Mouse (Mus musculus): ENCODE results near the gene Mapk3. TPM values are rescaled to one million over a fixed set of nuclear protein-coding genes. Genes with fewer than 3 reads are reported as not detected.
A peak's percentile ranks its signal among the peaks of the same experiment; 100 is the strongest.

Mapk3 gene
- total and polyA plus RNA-seq, 2 experiments from 2014 or later, result 53.0 to 59.2 TPM

- no peak for ATAC-seq (ENCODE audit: insufficient read depth, low read depth)
Observed at GRCm38 (mm10) chr7:126802134-126802889, 42.9 kb downstream of the Mapk3 start.

GRCm38 (mm10) chr7:126803181-126803580, 43.8 kb downstream of the Mapk3 start:
- no peak overlapping the region for H3K4me3 ChIP-seq (ENCODE audit: low read depth, low read length)
- DNase-seq (ENCODE audit: low spot score) (no peak), ATAC-seq (ENCODE audit: insufficient read depth, low read depth) (no peak)
- H3K4me2 ChIP-seq (ENCODE audit: low read depth, low read length), result no peak overlapping the region
- H3K27me3 ChIP-seq (ENCODE audit: control insufficient read depth, insufficient read depth, low read length), result no peaks in the 10 kb centered on the region
- H3K27ac ChIP-seq (ENCODE audit: low read depth), result no peak overlapping the region
- no peak overlapping the region for H3K9ac ChIP-seq (replicated peaks; ENCODE audit: low read depth, low read length)
- WGBS, result 82% methylated on average over 6 of the region's 6 CpGs
- peaks cover 11% of the 10 kb centered on the region; the same call in 1 of the 2 replicates for H3K36me3 ChIP-seq (replicated peaks; ENCODE audit: control insufficient read depth, insufficient read depth, low read length)
- H3K9me3 ChIP-seq (replicated peaks; ENCODE audit: control insufficient read depth, low read length), result no peaks in the 10 kb centered on the region
- TF ChIP-seq EP300 (IDR thresholded peaks at IDR 0.05; ENCODE audit: low read depth) (no peak), CTCF (IDR thresholded peaks at IDR 0.05; ENCODE audit: low read depth) (no peak)
- H3K4me1 ChIP-seq (ENCODE audit: control insufficient read depth, insufficient read depth), result peaks cover 10% of the 10 kb centered on the region; the same call in 1 of the 2 replicates

More at GRCm38 (mm10) chr7:126802134-126802889, 42.9 kb downstream of the Mapk3 start:
- no peak for DNase-seq (ENCODE audit: low spot score)
- TF ChIP-seq CTCF (IDR thresholded peaks at IDR 0.05; ENCODE audit: low read depth) (no peak), EP300 (IDR thresholded peaks at IDR 0.05; ENCODE audit: low read depth) (no peak)
- Histone ChIP-seq H3K4me2 (ENCODE audit: low read depth, low read length) (no peak overlapping the region), H3K27ac (ENCODE audit: low read depth) (no peak overlapping the region), H3K9me3 (replicated peaks; ENCODE audit: control insufficient read depth, low read length) (no peaks in the 10 kb centered on the region), H3K36me3 (replicated peaks; ENCODE audit: control insufficient read depth, insufficient read depth, low read length) (peaks cover 12% of the 10 kb centered on the region; the same call in 1 of the 2 replicates), H3K27me3 (ENCODE audit: control insufficient read depth, insufficient read depth, low read length) (no peaks in the 10 kb centered on the region), H3K4me3 (ENCODE audit: low read depth, low read length) (no peak overlapping the region), H3K4me1 (ENCODE audit: control insufficient read depth, insufficient read depth) (peaks cover 16% of the 10 kb centered on the region), H3K9ac (replicated peaks; ENCODE audit: low read depth, low read length) (no peak overlapping the region)
- 80% methylated on average over 11 of the region's 11 CpGs for WGBS

GRCm38 (mm10) chr7:126803751-126804150, 44.4 kb downstream of the Mapk3 start:
- Histone ChIP-seq H3K27me3 (ENCODE audit: control insufficient read depth, insufficient read depth, low read length) (no peaks in the 10 kb centered on the region), H3K4me3 (ENCODE audit: low read depth, low read length) (no peak overlapping the region), H3K9me3 (replicated peaks; ENCODE audit: control insufficient read depth, low read length) (no peaks in the 10 kb centered on the region), H3K4me2 (ENCODE audit: low read depth, low read length) (no peak overlapping the region), H3K4me1 (ENCODE audit: control insufficient read depth, insufficient read depth) (peaks cover 10% of the 10 kb centered on the region; the same call in 1 of the 2 replicates), H3K27ac (ENCODE audit: low read depth) (no peak overlapping the region), H3K36me3 (replicated peaks; ENCODE audit: control insufficient read depth, insufficient read depth, low read length) (peaks cover 11% of the 10 kb centered on the region; the same call in 1 of the 2 replicates), H3K9ac (replicated peaks; ENCODE audit: low read depth, low read length) (no peak overlapping the region)
- ATAC-seq (ENCODE audit: insufficient read depth, low read depth) (no peak), DNase-seq (ENCODE audit: low spot score) (no peak)
- TF ChIP-seq EP300 (IDR thresholded peaks at IDR 0.05; ENCODE audit: low read depth) (no peak), CTCF (IDR thresholded peaks at IDR 0.05; ENCODE audit: low read depth) (no peak)

DNA sequence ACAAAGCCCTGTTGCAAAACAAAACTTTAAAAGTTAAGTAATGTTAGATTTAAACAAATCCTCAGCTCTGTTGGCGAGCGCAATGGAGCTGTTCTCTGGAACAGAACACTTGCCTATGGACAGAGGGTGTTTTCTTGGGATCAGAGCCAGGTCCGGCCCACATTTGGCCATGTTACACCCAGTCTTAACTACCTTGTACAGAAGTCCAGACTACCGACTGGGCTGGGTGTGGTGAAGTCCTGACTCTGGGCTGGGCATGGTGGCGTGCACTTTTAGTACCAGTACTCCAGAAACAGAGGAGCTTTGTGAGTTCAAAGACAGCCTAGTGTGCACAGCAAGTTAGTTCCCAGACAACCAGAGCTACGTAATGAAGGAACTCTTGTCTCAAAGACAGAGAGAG, 47.6 kb downstream of the Mapk3 start:
- TF ChIP-seq CTCF (IDR thresholded peaks at IDR 0.05; ENCODE audit: low read depth) (no peak), EP300 (IDR thresholded peaks at IDR 0.05; ENCODE audit: low read depth) (no peak)
- Histone ChIP-seq H3K9ac (replicated peaks; ENCODE audit: low read depth, low read length) (no peak overlapping the region), H3K4me1 (ENCODE audit: control insufficient read depth, insufficient read depth) (no peaks in the 10 kb centered on the region; the same call in none of the 2 replicates), H3K36me3 (replicated peaks; ENCODE audit: control insufficient read depth, insufficient read depth, low read length) (peaks cover 11% of the 10 kb centered on the region; the same call in 1 of the 2 replicates), H3K4me2 (ENCODE audit: low read depth, low read length) (no peak overlapping the region), H3K27me3 (ENCODE audit: control insufficient read depth, insufficient read depth, low read length) (no peaks in the 10 kb centered on the region), H3K27ac (ENCODE audit: low read depth) (no peak overlapping the region), H3K9me3 (replicated peaks; ENCODE audit: control insufficient read depth, low read length) (no peaks in the 10 kb centered on the region), H3K4me3 (ENCODE audit: low read depth, low read length) (no peak overlapping the region)
- WGBS, result 56% methylated on average over 6 of the region's 6 CpGs
- ATAC-seq (ENCODE audit: insufficient read depth, low read depth), result no peak
- DNase-seq (ENCODE audit: low spot score), result no peak

GRCm38 (mm10) chr7:126807405-126807804, 48.0 kb downstream of the Mapk3 start:
- Histone ChIP-seq H3K4me3 (ENCODE audit: low read depth, low read length) (no peak overlapping the region), H3K27me3 (ENCODE audit: control insufficient read depth, insufficient read depth, low read length) (no peaks in the 10 kb centered on the region), H3K9me3 (replicated peaks; ENCODE audit: control insufficient read depth, low read length) (no peaks in the 10 kb centered on the region), H3K4me1 (ENCODE audit: control insufficient read depth, insufficient read depth) (no peaks in the 10 kb centered on the region; the same call in none of the 2 replicates), H3K4me2 (ENCODE audit: low read depth, low read length) (no peak overlapping the region), H3K9ac (replicated peaks; ENCODE audit: low read depth, low read length) (0 out of 2 replicates have a peak overlapping the region, but pooled peaks have one; percentile 9), H3K27ac (ENCODE audit: low read depth) (no peak overlapping the region), H3K36me3 (replicated peaks; ENCODE audit: control insufficient read depth, insufficient read depth, low read length) (peaks cover 11% of the 10 kb centered on the region; the same call in 1 of the 2 replicates)
- ATAC-seq (ENCODE audit: insufficient read depth, low read depth) (no peak), DNase-seq (ENCODE audit: low spot score) (no peak)
- TF ChIP-seq EP300 (IDR thresholded peaks at IDR 0.05; ENCODE audit: low read depth), result no peak
- no peak for TF ChIP-seq CTCF (IDR thresholded peaks at IDR 0.05; ENCODE audit: low read depth)
- WGBS, result 40% methylated on average over 4 of the region's 4 CpGs
